Mouse (Mus musculus) ES-E14 (cell line): ENCODE data around the gene Rhd. TPM values are rescaled to one million over a fixed set of nuclear protein-coding genes. Genes with fewer than 3 reads are reported as not detected.

Source experiments
- DNase-seq: peaks from one replicate; pipeline ENCODE4 v3.0.0-alpha.2; 2013; ENCODE audit warnings: low read depth, low spot score
- H3K27ac ChIP-seq: 2 replicates; pipeline ENCODE4 v1.5.1; 2012; ENCODE audit warnings: low read depth, mild to moderate bottlenecking, low read length, moderate library complexity, mixed read lengths; ENCODE audit not compliant: poor library complexity, insufficient read depth, severe bottlenecking
- H3K36me3 ChIP-seq: 2 replicates; pipeline ENCODE4 v1.6.1; 2012; ENCODE audit warnings: mild to moderate bottlenecking, low read length, moderate library complexity, mixed read lengths; ENCODE audit not compliant: control insufficient read depth, poor library complexity, insufficient read depth, severe bottlenecking
- H3K4me1 ChIP-seq, 2 experiments: fragments of 150-350 bp in 1 of 2; sonication (generic) in 1 of 2; 2 replicates each; pipeline ENCODE4 v1.6.1; 2012; ENCODE audit warnings: low read length in 2 of 2, mild to moderate bottlenecking in 1 of 2, mixed read lengths in 1 of 2; ENCODE audit not compliant: control insufficient read depth in 2 of 2, insufficient read depth in 2 of 2, poor library complexity in 1 of 2
- H3K4me3 ChIP-seq, 2 experiments: fragments of 150-350 bp in 1 of 2; sonication (generic) in 1 of 2; 2 replicates each; pipeline ENCODE4 v1.5.1; 2012; ENCODE audit warnings: low read length in 2 of 2, low read depth in 1 of 2, mild to moderate bottlenecking in 1 of 2, mixed read lengths in 1 of 2; ENCODE audit not compliant: insufficient read depth in 1 of 2, poor library complexity in 1 of 2, severe bottlenecking in 1 of 2
- H3K9ac ChIP-seq: 2 replicates; pipeline ENCODE4 v1.6.1; 2012; ENCODE audit warnings: low read depth, mild to moderate bottlenecking, low read length, mixed read lengths; ENCODE audit not compliant: poor library complexity, insufficient read depth, severe bottlenecking
- H3K9me3 ChIP-seq: fragments of 150-350 bp; sonication (generic); 2 replicates; pipeline ENCODE4 v1.6.1; 2012; ENCODE audit warnings: low read depth, mild to moderate bottlenecking, low read length; ENCODE audit not compliant: control insufficient read depth, insufficient read depth
- CHD2 ChIP-seq: IDR thresholded peaks from 2 replicates; pipeline ENCODE4 v1.6.1; 2014; ENCODE audit warnings: mild to moderate bottlenecking, low read depth, low read length, inconsistent platforms
- HCFC1 ChIP-seq: IDR thresholded peaks from 2 replicates; pipeline ENCODE4 v1.6.1; 2012; ENCODE audit warnings: low read length, inconsistent platforms, borderline replicate concordance; ENCODE audit not compliant: insufficient read depth
- MAFK ChIP-seq: IDR thresholded peaks from 2 replicates; pipeline ENCODE4 v1.6.1; 2014; ENCODE audit warnings: mild to moderate bottlenecking, low read depth, low read length, inconsistent platforms; ENCODE audit not compliant: insufficient read depth
- ZC3H11A ChIP-seq: IDR thresholded peaks from 2 replicates; pipeline ENCODE4 v1.6.1; 2012; ENCODE audit warnings: low read depth, mild to moderate bottlenecking, inconsistent platforms, low read length, borderline replicate concordance
- ZNF384 ChIP-seq: IDR thresholded peaks from 2 replicates; pipeline ENCODE4 v1.6.1; 2012; ENCODE audit warnings: low read depth, low read length, inconsistent platforms
- in situ Hi-C, 2 experiments: fragments of 600-800 bp; cut with MboI; formaldehyde crosslinking; loops; one replicate each; pipeline ENCODE4 v1.15.1; 2025; ENCODE audit warnings: low sequenced_read_pairs in 2 of 2, inconsistent platforms in 1 of 2; ENCODE audit not compliant: unreplicated experiment in 2 of 2
- total RNA-seq: library from RNA; depleted of rRNA; stranded (reverse); fragments of 300-350 nt; gene quantifications from 2 replicates; pipeline ENCODE4 v1.2.3, GENCODE M21; 2012

Rhd gene
- total RNA-seq, 1 experiment = 12.4 TPM

GRCm38 (mm10) chr4:134855371-134855770 is 9.0 kb upstream of the Rhd start:
- Histone ChIP-seq H3K4me1 (peaks cover 9 to 20% of the 10 kb centered on the region in 2 experiments), H3K4me3 (no peak overlapping the region), H3K9me3 (no peaks in the 10 kb centered on the region), H3K9ac (peak overlapping the region; percentile 41; the same call in 1 of the 2 replicates), H3K27ac (peak overlapping the region; percentile 71), H3K36me3 (peaks cover 2% of the 10 kb centered on the region; the same call in 1 of the 2 replicates)
- TF ChIP-seq ZNF384 (peak; percentile 66; the same call in 1 of the 2 replicates), ZC3H11A (no peak)
- in situ Hi-C loops = no loop called here
- no peak for DNase-seq

- Histone ChIP-seq H3K4me3 (no peak overlapping the region), H3K9me3 (no peaks in the 10 kb centered on the region), H3K36me3 (no peaks in the 10 kb centered on the region), H3K27ac (peak overlapping the region; percentile 31), H3K9ac (no peak overlapping the region), H3K4me1 (peaks cover 7 to 22% of the 10 kb centered on the region in 2 experiments)
- no peak for TF ChIP-seq ZNF384
- no peak for TF ChIP-seq ZC3H11A
- no peak for TF ChIP-seq MAFK
- no peak for TF ChIP-seq CHD2
- no peak for TF ChIP-seq HCFC1
- in situ Hi-C loops = no loop called here
- no peak for DNase-seq
These were observed 8.3 kb upstream of the Rhd start for GRCm38 (mm10) chr4:134856056-134856455.

DNA sequence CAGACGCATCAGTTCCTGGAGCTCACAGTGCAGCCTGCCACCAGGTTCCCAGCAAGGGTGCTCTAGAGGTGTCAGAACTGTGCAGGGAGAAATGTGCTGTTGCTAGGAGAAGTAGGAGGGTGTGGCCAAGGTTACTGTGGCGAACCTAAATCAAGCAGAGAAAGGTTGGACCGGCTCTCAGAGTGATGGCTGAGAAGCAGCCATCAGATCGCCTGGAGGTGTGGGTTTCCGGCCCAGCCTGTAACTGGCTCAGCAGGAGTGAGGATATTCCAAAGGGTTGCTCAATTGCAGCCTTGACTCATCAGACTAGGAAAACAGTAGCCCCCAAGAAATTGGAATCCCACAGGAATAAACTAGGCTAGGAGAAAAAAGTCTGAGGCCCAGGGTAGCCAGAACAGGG is 7.8 kb upstream of the Rhd start:
- H3K9me3 ChIP-seq = no peaks in the 10 kb centered on the region
- H3K36me3 ChIP-seq = no peaks in the 10 kb centered on the region
- DNase-seq = peak; percentile 69
- H3K4me1 ChIP-seq = peaks cover 7 to 22% of the 10 kb centered on the region in 2 experiments
- peak overlapping the region; percentile 77; the same call in 1 of the 2 replicates for H3K27ac ChIP-seq
- TF ChIP-seq ZNF384 (no peak), MAFK (no peak), HCFC1 (no peak), ZC3H11A (no peak), CHD2 (no peak)
- H3K9ac ChIP-seq = no peak overlapping the region
- no peak overlapping the region for H3K4me3 ChIP-seq
- in situ Hi-C loops = no loop called here

- Histone ChIP-seq H3K36me3 (no peaks in the 10 kb centered on the region), H3K27ac (no peak overlapping the region), H3K4me3 (no peak overlapping the region), H3K9me3 (no peaks in the 10 kb centered on the region), H3K4me1 (peaks cover 7 to 22% of the 10 kb centered on the region in 2 experiments), H3K9ac (no peak overlapping the region)
- no peak for DNase-seq
- in situ Hi-C loops = no loop called here
- TF ChIP-seq CHD2 (no peak), HCFC1 (no peak), ZC3H11A (no peak), MAFK (no peak), ZNF384 (peak; percentile 84)
These were observed 5.8 kb upstream of the Rhd start for GRCm38 (mm10) chr4:134858494-134858893.

DNA sequence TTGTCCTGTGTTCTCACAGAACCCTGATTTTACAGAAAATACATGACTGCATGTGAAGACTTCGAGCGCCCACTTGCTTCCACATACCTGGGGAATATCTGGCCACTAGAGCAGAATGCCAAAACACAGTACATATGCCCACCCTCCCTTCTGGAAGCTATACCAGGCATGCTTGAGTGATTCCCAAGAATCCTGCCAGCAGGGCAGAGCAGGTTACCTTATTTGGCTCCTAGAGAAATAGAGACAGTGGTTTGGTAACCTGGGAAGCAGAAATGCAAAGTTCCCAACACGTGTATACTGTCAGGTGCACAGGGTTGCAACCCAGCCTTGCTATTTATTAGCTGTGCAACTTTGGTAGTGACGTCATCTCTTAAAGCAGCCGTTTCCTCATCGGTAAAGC is 2.5 kb upstream of the Rhd start:
- in situ Hi-C loops = no loop called here
- H3K27ac ChIP-seq = no peak overlapping the region

More for the DNA sequence above, 2.5 kb upstream of the Rhd start:
- Histone ChIP-seq H3K9me3 (no peaks in the 10 kb centered on the region), H3K4me1 (peaks cover 0 to 21% of the 10 kb centered on the region in 2 experiments; a peak in 2 of 4 replicates), H3K9ac (no peak overlapping the region), H3K36me3 (no peaks in the 10 kb centered on the region), H3K4me3 (no peak overlapping the region)
- DNase-seq = no peak
- TF ChIP-seq ZC3H11A = no peak
- TF ChIP-seq HCFC1 = no peak
- no peak for TF ChIP-seq ZNF384
- no peak for TF ChIP-seq CHD2
- no peak for TF ChIP-seq MAFK
